Mouse (Mus musculus): ENCODE results near the gene En2.

DNA sequence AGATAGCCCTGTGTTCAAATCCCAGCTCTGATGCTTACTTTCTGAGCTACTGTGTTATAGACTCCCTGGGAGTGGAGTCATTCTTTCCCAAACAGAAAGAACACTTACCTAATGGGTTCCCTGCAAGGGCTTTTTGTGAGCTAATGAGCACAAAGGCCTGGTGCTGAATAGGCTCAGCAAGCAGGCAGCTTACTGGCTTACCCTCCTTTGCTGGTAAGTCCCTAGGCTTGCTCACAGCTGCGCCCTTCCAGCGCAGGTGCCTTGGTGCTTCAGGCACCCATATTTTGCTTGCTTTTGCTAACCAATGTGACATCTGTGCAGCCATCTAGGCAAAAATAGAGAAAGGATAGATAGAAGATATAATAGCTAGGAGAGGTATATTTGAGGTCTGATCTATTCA lies 11.1 kb downstream of the En2 start:
- no peak for TF ChIP-seq POLR2A (IDR thresholded peaks at IDR 0.05; ENCODE audit: insufficient read depth, low read depth, low read length)
- no peak for TF ChIP-seq CTCF (IDR thresholded peaks at IDR 0.05)
